Mouse (Mus musculus): Measurements from ENCODE around the gene Slc26a6.

Gene Slc26a6
- long read RNA-seq, experiment 1 = 0 reads
- long read RNA-seq, experiment 2 = 0 reads

GRCm38 (mm10) chr9:108852976-108853375 lies at the start of gene Slc26a6:
TSS of gene Slc26a6 (plus strand) at chr9:108853283.
- intact Hi-C loops (cut with DNase I) = no loop called here

DNA sequence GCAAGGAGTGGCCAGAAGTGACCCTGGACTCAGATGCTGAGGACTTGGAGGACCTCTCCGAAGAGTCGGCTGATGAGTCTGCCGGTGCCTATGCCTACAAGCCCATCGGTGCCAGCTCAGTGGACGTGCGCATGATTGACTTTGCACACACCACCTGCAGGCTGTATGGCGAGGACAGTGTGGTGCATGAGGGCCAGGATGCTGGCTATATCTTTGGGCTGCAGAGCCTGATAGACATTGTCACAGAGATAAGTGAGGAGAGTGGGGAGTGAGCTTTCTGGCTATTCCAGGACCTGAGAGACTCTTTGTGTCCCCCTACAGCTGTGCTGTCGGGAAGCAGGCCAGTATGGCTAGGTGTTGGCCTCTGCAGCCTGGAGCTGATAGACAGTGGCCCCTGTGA lies 47.3 kb upstream of the Slc26a6 start:
- intact Hi-C loops (cut with DNase I) = no loop called here

DNA sequence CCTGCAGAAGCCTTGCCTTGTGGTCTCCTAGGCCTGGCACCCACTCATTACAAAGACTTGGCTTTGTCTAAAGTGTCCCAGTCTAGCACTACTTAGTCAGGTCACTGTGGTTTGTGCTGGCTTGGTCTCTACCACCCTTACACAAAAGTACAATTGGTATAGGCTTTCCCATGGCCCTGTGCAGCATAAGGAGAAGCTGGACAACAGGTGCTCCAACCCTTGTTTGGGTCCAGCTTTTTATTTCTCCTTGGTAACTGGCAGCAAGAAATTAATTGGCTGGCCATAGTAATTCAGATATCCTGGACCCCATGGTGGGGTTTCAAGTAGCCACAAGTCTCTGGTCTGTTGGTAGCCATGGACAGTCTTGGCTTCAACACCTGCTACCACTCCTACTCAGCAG lies 46.7 kb upstream of the Slc26a6 start:
- intact Hi-C loops (cut with DNase I) = no loop called here

DNA sequence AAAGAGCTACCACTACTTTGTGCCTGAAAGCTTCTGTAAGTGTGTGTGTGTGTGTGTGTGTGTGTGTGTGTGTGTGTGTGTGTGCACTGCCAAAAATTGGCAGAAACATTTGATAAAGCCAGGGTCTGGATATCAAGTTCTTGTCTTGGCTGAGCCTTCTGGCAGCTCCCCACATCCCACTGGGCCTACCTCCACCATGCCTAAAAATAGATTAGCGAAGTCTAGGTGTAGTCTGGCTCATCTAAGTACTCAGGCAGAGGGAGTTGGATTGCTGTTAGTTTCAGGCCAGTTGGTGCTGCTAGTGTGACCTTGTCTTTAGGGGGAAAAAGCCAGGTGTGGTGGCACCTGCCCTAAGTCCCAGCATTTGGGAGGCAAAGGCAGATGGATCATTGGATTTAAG lies 46.3 kb upstream of the Slc26a6 start:
- intact Hi-C loops (cut with DNase I) = no loop called here

DNA sequence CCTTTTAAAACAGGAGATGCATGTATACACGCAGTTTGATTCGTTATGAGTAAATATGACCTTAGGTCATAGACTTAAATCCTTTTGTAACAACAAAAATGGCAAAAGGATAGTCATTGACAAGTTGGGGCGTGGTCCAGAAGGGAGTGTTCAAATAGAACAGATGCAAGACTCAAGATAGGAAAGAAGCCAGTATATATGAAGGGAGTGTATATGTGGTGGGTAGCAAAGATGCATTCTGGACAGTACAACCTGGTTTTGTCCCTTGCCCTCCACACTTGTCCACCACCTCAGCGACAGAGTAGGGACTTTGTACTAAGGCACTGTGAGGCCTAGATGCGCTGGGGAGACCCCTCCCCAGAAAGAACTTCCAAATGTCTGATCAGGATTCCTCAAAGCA lies 45.4 kb upstream of the Slc26a6 start:
- intact Hi-C loops (cut with DNase I) = no loop called here

DNA sequence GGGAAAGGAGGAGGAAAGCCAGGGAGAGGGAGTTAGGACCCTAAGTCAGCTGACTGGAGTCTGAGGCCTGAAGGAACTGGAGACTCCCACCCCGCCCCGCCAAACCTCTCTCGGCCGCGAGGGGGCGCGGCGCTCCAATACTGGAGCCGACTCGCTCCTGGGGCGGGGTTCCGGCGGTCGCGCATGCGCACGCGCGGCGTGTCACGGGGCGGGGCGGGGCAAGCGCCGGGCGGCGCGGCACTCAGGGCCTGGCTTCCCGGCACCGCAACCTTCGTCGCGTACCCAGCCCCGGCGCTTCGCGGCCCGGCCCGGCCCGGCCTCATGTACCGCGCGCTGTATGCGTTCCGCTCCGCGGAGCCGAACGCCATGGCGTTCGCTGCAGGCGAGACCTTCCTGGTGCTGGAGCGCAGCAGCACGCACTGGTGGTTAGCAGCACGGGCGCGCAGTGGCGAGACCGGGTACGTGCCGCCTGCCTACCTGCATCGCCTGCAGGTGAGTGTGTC lies 44.9 kb upstream of the Slc26a6 start, which contains the start of gene Nckipsd:
Gene Nckipsd, plus strand, starts transcription at position 206 of the 503 bp plus-strand sequence.
- intact Hi-C loops (cut with DNase I) = no loop called here

GRCm38 (mm10) chr9:108809188-108809587 lies 43.9 kb upstream of the Slc26a6 start:
- intact Hi-C loops (cut with DNase I) = no loop called here

DNA sequence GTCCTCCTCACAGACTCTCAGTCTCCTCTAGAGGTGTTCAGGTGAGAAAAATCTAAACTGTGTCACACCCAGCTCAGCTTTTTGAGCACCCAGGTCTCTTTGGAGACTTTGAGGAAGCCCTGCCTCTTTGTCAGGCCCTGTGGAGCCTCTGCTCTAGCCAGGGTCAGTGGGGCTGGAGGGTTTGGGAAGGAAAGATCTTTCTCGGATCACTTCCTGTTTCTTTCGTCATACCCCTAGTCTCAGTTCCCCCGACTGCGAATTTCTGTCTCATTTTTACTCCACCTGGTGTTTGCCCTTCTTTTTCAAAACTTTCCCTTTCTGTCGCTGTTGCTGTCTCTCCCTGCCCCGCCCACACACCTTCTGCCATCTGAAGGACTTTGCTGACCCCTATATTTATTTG lies 43.4 kb upstream of the Slc26a6 start:
- intact Hi-C loops (cut with DNase I) = no loop called here

DNA sequence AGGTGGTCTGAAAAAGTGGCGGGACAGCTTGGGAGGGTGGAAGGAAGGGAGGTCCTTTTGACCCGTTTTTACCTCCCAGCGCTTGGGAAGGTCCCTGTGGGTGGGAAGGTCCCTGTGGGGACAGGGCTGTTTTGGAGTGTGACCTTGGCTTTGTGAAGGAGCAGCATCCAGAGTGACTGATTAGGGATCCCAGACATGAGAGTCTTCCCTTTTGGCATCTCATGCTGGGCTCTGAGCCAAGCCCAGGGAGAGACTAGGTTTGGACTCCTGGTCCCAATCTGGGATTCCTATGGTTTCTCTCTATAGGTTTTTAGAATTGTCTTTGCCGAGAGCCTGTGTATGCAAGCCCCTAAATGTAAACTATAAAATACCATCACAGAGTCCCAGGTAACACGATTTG lies 42.6 kb upstream of the Slc26a6 start:
- intact Hi-C loops (cut with DNase I) = no loop called here

GRCm38 (mm10) chr9:108815557-108815956 lies 37.5 kb upstream of the Slc26a6 start:
- intact Hi-C loops (cut with DNase I) = loop anchor here (5.0 kb wide), 1 partner anchor 58 kb away; no protein-coding TSS in a partner anchor

DNA sequence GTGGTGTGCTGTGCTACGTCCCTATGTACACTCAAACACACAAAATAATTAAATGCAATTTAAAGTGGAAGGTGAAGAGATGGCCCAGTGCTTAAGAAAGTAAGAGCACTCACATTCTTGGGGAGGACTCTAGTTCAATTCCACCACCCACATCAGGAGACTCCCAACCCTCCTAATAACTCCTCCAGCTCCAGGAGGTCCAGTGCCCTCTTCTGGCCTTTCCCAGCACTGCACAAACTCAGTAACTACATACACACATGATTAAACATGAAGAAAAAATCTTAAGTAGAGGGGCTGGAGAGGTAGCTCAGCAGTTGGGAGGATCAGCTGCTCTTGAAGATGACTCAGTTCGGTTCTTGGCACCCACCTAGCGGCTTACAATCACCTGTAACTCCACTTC lies 33.6 kb upstream of the Slc26a6 start:
- intact Hi-C loops (cut with DNase I) = loop anchor here (5.0 kb wide), 1 partner anchor 62 kb away; no protein-coding TSS in a partner anchor

DNA sequence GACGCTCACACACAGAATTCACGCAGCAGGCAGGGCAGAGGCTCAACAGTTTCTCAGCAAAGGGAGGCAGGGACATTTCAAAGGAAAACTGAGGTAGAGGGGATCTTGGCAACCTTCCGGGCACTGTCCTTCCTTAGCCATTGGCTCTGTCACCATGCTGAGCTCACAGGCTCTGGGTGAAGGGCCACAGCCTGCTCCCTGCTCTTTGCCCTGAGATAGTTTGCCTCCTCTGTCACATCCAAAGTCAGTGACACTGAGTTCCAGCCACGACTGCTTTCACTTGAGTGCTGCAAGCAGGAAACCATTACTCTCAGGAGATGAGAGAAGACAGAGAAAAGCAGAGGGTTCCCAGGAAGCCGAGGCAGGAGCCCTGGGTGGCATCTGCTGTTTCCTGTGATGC lies 33.0 kb upstream of the Slc26a6 start:
- intact Hi-C loops (cut with DNase I) = no loop called here

DNA sequence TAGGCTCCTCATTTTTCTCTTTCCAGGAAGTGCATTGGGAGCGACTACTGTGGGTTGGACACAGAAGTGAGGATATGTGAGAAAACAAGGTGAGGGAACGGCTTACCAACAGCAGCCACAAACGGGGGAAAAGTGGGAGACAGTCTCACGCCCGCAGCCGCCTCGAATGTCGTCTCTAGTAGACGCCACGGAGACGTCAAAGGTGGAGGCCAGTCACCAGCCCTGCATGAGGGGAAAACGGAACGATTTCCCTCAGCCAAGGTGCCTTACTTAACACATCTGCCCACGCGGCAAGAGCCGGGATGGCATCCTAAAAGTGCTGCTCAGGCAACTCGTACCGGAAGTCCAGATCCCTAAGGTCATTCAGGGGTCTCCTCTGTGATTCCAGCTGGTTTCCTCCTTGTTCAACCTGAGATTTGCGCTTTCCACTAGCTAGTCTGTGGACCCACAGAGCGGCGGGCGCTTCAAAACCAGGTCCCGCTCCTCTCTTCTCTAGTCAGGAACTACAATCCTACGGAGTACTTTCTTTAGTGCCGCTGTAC lies 28.9 kb upstream of the Slc26a6 start:
- intact Hi-C loops (cut with DNase I) = no loop called here

GRCm38 (mm10) chr9:108824755-108825413 lies 28.2 kb upstream of the Slc26a6 start:
- intact Hi-C loops (cut with DNase I) = no loop called here

- intact Hi-C loops (cut with DNase I) = no loop called here
Observed at GRCm38 (mm10) chr9:108825820-108826699, 27.0 kb upstream of the Slc26a6 start, which contains the start of gene Celsr3. TSS of gene Celsr3 (plus strand) at chr9:108826320.

GRCm38 (mm10) chr9:108826700-108827340 lies 26.3 kb upstream of the Slc26a6 start:
- intact Hi-C loops (cut with DNase I) = no loop called here

DNA sequence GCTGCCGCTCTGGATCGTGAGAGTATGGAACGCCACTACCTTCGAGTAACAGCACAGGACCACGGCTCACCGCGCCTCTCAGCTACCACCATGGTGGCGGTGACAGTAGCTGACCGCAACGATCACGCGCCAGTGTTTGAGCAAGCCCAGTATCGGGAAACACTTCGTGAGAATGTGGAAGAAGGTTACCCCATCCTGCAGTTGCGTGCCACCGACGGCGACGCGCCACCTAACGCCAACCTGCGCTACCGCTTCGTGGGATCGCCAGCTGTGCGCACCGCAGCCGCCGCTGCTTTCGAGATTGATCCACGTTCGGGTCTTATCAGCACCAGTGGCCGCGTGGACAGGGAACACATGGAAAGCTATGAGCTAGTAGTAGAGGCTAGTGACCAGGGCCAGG lies 25.6 kb upstream of the Slc26a6 start:
- intact Hi-C loops (cut with DNase I) = no loop called here

DNA sequence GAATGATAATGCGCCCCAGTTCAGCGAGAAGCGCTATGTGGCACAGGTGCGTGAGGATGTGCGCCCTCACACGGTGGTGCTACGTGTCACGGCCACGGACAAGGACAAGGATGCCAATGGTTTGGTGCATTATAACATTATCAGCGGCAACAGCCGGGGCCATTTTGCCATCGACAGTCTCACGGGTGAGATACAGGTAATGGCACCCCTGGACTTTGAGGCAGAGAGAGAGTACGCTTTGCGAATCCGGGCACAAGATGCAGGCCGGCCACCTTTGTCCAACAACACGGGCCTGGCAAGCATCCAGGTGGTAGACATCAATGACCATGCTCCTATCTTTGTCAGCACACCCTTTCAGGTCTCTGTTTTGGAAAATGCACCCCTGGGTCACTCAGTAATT lies 25.2 kb upstream of the Slc26a6 start:
- intact Hi-C loops (cut with DNase I) = no loop called here

DNA sequence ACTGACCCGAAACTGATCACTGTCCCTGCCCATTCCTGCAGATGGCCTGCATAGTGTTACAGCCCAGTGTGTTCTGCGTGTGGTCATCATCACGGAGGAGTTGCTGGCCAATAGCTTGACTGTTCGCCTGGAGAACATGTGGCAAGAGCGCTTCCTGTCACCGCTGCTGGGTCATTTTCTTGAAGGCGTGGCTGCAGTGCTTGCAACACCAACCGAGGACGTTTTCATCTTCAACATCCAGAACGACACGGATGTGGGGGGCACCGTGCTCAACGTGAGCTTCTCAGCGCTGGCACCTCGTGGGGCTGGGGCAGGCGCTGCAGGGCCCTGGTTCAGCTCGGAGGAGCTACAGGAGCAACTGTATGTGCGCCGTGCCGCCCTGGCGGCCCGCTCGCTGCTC lies 21.4 kb upstream of the Slc26a6 start:
- intact Hi-C loops (cut with DNase I) = no loop called here

DNA sequence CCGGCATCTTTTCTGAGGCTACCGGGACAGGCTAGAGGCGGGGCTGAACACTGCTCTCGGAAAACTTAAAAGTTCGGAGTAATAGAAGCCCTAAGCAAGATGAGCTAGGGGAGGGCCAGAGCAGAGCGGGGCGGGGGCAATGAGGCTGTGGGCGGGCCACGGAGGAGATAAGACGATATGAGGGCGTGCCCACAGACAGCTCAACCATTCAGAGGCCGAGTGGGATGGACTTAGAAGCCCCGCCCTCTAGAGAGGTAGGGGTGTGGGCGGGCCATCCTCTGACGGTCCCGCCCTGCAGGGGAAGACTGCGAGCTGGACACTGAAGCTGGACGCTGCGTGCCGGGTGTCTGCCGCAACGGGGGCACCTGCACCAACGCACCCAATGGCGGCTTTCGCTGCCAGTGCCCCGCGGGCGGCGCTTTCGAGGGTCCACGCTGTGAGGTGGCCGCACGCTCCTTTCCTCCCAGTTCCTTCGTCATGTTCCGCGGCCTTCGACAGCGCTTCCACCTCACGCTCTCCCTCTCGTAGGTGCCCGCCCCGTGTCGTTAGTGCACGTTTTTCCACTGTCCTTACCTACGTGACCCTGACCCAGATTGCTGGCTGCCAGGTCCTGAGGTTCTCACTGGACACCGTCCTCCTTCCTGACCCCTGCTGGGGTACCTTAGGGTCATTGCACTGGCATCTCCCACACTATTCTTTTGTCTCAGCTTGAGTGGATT lies 20.5 kb upstream of the Slc26a6 start:
- intact Hi-C loops (cut with DNase I) = no loop called here

DNA sequence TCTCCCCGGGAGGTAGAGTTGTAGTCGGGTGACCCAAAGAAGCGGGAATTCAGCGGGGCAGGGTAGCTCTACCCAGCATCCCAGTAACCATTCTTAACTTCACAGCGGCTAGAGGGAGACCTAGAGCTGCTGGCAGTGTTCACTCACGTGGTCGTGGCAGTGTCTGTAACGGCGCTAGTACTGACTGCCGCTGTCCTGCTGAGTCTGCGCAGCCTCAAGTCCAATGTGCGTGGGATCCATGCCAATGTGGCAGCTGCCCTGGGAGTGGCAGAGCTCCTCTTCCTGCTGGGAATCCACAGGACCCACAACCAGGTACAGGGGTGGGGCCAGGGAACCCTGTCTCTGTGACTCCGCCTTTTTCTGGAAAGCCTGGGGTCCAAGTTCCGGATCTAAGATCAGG lies 10.1 kb upstream of the Slc26a6 start:
- intact Hi-C loops (cut with DNase I) = no loop called here
